Comparison of ENCODE assay signal across 7 mouse cellular contexts in genomic region chr1:156838177-156838576, GRCm38 (mm10). TPM values are rescaled to one million over a fixed set of nuclear protein-coding genes. Genes with fewer than 3 reads are reported as not detected.
DNase-seq lines count a peak whose midpoint lies in the region; ATAC-seq and TF ChIP-seq lines count a peak whose summit lies in the region.

Angptl1 (plus strand) TSS chr1:156838562.

- no peaks in the 10 kb centered on the region for H3K27me3 ChIP-seq in lung, embryonic 14.5 days (ENCODE audit: insufficient read depth, low read length)
- H3K27me3 ChIP-seq in forebrain, embryonic 16.5 days (replicated peaks; ENCODE audit: control insufficient read depth, insufficient read depth, low read length), result no peaks in the 10 kb centered on the region
- no peaks in the 10 kb centered on the region for H3K27me3 ChIP-seq in kidney, embryonic 15.5 days
- no peaks in the 10 kb centered on the region for H3K27me3 ChIP-seq in stomach, embryonic 14.5 days (ENCODE audit: control insufficient read depth, insufficient read depth, low read length)

- no peaks in the 10 kb centered on the region for H3K9me3 ChIP-seq in lung, embryonic 14.5 days (ENCODE audit: low read depth, low read length)
- H3K9me3 ChIP-seq in forebrain, embryonic 16.5 days (ENCODE audit: control insufficient read depth, low read length), result no peaks in the 10 kb centered on the region
- H3K9me3 ChIP-seq in kidney, embryonic 15.5 days (replicated peaks), result no peaks in the 10 kb centered on the region
- no peaks in the 10 kb centered on the region for H3K9me3 ChIP-seq in stomach, embryonic 14.5 days (ENCODE audit: control insufficient read depth, low read depth, low read length)

- WGBS in lung, embryonic 14.5 days, result 33% methylated on average over 4 of the region's 4 CpGs
- WGBS in forebrain, embryonic 16.5 days, result 14% methylated on average over 4 of the region's 4 CpGs
- WGBS in kidney, embryonic 15.5 days, result 49% methylated on average over 4 of the region's 4 CpGs
- WGBS in stomach, embryonic 14.5 days, result 30% methylated on average over 4 of the region's 4 CpGs

- H3K4me3 ChIP-seq in lung, embryonic 14.5 days (ENCODE audit: low read depth, low read length), result peak within 1 kb of the TSS; percentile 11; the same call in 1 of the 2 replicates
- no peak within 1 kb of the TSS for H3K4me3 ChIP-seq in forebrain, embryonic 16.5 days (replicated peaks; ENCODE audit: low read length)
- H3K4me3 ChIP-seq in kidney, embryonic 15.5 days (replicated peaks), result 0 out of 2 replicates have a peak within 1 kb of the TSS, but pooled peaks have one; percentile 5
- H3K4me3 ChIP-seq in stomach, embryonic 14.5 days (ENCODE audit: low read depth, low read length), result peak within 1 kb of the TSS; percentile 24

- no peak for TF ChIP-seq CTCF in lung, embryonic 14.5 days (IDR thresholded peaks at IDR 0.05; ENCODE audit: low read depth)

- peak within 1 kb of the TSS; percentile 58 for H3K4me2 ChIP-seq in lung, embryonic 14.5 days
- H3K4me2 ChIP-seq in forebrain, embryonic 16.5 days (ENCODE audit: low read length), result peak within 1 kb of the TSS; percentile 8; the same call in 1 of the 2 replicates
- H3K4me2 ChIP-seq in kidney, embryonic 15.5 days, result peak within 1 kb of the TSS; percentile 40
- peak within 1 kb of the TSS; percentile 45 for H3K4me2 ChIP-seq in stomach, embryonic 14.5 days (replicated peaks; ENCODE audit: low read depth, low read length)

- H3K36me3 ChIP-seq in lung, embryonic 14.5 days (ENCODE audit: insufficient read depth), result no peaks in the 10 kb centered on the region
- no peaks in the 10 kb centered on the region for H3K36me3 ChIP-seq in forebrain, embryonic 16.5 days (ENCODE audit: control insufficient read depth, insufficient read depth)
- no peaks in the 10 kb centered on the region for H3K36me3 ChIP-seq in kidney, embryonic 15.5 days
- no peaks in the 10 kb centered on the region for H3K36me3 ChIP-seq in stomach, embryonic 14.5 days (ENCODE audit: control insufficient read depth, insufficient read depth, low read length)

- H3K27ac ChIP-seq in lung, embryonic 14.5 days (ENCODE audit: low read depth), result peak within 1 kb of the TSS; percentile 21; the same call in 1 of the 2 replicates
- peak within 1 kb of the TSS; percentile 41; the same call in 1 of the 2 replicates for H3K27ac ChIP-seq in forebrain, embryonic 16.5 days (ENCODE audit: low read length)
- peak within 1 kb of the TSS; percentile 4; the same call in 1 of the 2 replicates for H3K27ac ChIP-seq in kidney, embryonic 15.5 days
- H3K27ac ChIP-seq in stomach, embryonic 14.5 days (ENCODE audit: low read length), result peak within 1 kb of the TSS; percentile 69; the same call in 1 of the 2 replicates

- DNase-seq in lung, embryonic 14.5 days, result no peak
- DNase-seq in lung, postnatal 25 days (ENCODE audit: low spot score), result no peak
- no peak for DNase-seq in layer of hippocampus, postnatal 36 days
- DNase-seq in Muller cell, postnatal 12 days (ENCODE audit: inconsistent ontology term), result no peak

- 0 out of 2 replicates have a peak, but pooled peaks have one; percentile 47 for ATAC-seq in lung, embryonic 14.5 days (ENCODE audit: insufficient read depth)
- peak; percentile 58; the same call in 1 of the 2 replicates for ATAC-seq in forebrain, embryonic 16.5 days
- ATAC-seq in kidney, embryonic 15.5 days (replicated peaks; ENCODE audit: low FRiP score), result peak; percentile 43; the same call in 1 of the 2 replicates
- ATAC-seq in stomach, embryonic 14.5 days (ENCODE audit: insufficient number of reproducible peaks, insufficient read depth, low FRiP score, low read depth), result no peak

- peaks cover under 1% of the 10 kb centered on the region; the same call in 1 of the 2 replicates for H3K4me1 ChIP-seq in lung, embryonic 14.5 days (ENCODE audit: insufficient read depth)
- H3K4me1 ChIP-seq in forebrain, embryonic 16.5 days (replicated peaks; ENCODE audit: control insufficient read depth, insufficient read depth, low read length), result peaks cover 14% of the 10 kb centered on the region
- H3K4me1 ChIP-seq in kidney, embryonic 15.5 days, result peaks cover 12% of the 10 kb centered on the region
- H3K4me1 ChIP-seq in stomach, embryonic 14.5 days (ENCODE audit: control insufficient read depth, insufficient read depth, low read length), result peaks cover 10% of the 10 kb centered on the region; the same call in 1 of the 2 replicates

- H3K9ac ChIP-seq in lung, embryonic 14.5 days, result peak within 1 kb of the TSS; percentile 34; the same call in 1 of the 2 replicates
- 0 out of 2 replicates have a peak within 1 kb of the TSS, but pooled peaks have one; percentile 15 for H3K9ac ChIP-seq in forebrain, embryonic 16.5 days (replicated peaks; ENCODE audit: low read depth, low read length)
- no peak within 1 kb of the TSS for H3K9ac ChIP-seq in kidney, embryonic 15.5 days
- H3K9ac ChIP-seq in stomach, embryonic 14.5 days (replicated peaks; ENCODE audit: low read depth, low read length), result 0 out of 2 replicates have a peak within 1 kb of the TSS, but pooled peaks have one; percentile 7

RNA-seq across cellular contexts. Expression of gene Angptl1, which starts in this region (rescaled TPM):
- polyA plus RNA-seq in lung, embryonic 14.5 days (2014; fragmentation: Nextera tagmentation; extraction: Ambion mirVana), result 1.2 and 1.8 TPM in 2 replicates
- 0.87 and 1.5 TPM in 2 replicates for polyA plus RNA-seq in forebrain, embryonic 16.5 days (2015; fragmentation: Nextera tagmentation; extraction: Ambion mirVana)
- 2.1 and 3.2 TPM in 2 replicates for polyA plus RNA-seq in kidney, embryonic 15.5 days (2015; fragmentation: Nextera tagmentation; extraction: Ambion mirVana)
- 23.0 and 24.7 TPM in 2 replicates for polyA plus RNA-seq in stomach, embryonic 14.5 days (2014; fragmentation: Nextera tagmentation; extraction: Ambion mirVana)
- 1 to 10 TPM in 1 of 2 experiments, under 1 TPM in 1; 0.75 to 1.1 TPM for total RNA-seq in layer of hippocampus, postnatal 36 days (2021)

Comparison
In these comparisons a context has a peak if more than half of its experiments do, and no peak if none do; other contexts are left out.
1. H3K27ac ChIP-seq: peak in every context shown above with its lines; median percentile 69 in stomach, embryonic 14.5 days; 41 in forebrain, embryonic 16.5 days; 21 in lung, embryonic 14.5 days; 4 in kidney, embryonic 15.5 days.
2. H3K4me2 ChIP-seq: peak in every context shown above with its lines; median percentile 58 in lung, embryonic 14.5 days; 45 in stomach, embryonic 14.5 days; 40 in kidney, embryonic 15.5 days; 8 in forebrain, embryonic 16.5 days.